Mouse (Mus musculus): ENCODE data around the gene Thop1. TPM values are rescaled to one million over a fixed set of nuclear protein-coding genes. Genes with fewer than 3 reads are reported as not detected.
A peak's percentile ranks its signal among the peaks of the same experiment; 100 is the strongest.
"Not testable (repeated sequence)": the region's sequence is repeated elsewhere in the genome, so short reads cannot be mapped to it uniquely, and the experiment has no call there.

The Thop1 gene
- polyA plus RNA-seq, 1 experiment from 2014 or later = 57.5 TPM

DNA sequence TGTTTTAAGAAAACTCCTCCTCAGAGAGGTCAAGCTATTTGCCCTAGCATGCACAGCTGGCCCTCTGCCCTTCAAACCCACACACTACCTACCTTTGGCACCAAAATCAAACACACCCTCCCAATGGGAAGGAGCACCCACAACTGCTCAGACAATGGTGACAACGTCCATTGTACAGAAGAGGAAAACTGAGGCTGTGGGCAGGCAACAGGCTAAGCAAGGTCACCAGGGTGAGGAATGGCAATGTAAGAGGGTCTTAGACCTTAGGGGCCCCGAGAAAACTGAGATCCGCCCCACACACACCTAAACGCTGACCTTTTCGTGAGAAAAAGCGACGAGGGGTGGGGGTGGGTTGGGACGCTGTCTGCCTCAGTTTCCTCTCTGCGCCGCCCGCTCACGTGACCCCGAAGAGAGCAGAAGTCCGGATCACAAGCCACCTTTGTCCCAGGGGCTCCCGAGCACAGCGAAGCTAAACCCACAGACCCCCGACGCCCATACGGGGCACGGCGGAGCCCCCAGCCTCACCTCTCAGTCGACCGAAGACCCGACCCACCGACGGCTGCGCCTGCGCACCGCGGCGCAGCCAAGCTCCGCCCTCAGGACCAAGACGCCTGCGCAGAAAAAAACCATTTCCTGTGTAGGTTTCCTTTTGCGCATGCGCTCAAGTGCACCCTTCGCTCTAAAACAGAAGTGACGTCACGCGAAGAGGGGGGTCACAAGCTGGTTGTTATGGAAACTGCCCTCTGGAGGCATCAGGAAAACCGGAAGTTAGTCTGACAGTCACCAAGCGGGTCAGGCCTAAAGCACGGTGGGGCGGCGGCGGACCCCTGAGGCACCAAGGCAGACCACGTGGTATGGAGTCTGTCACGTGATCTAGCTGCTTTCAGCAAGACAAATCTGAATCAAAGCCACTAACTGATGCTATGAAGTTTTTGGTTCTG is 10.0 kb upstream of the Thop1 start, which contains the start of gene Sgta:
TSS of gene Sgta (minus strand) at position 579 of the 941 bp plus-strand sequence.
- peak; percentile 93 for ATAC-seq (ENCODE audit: low FRiP score)
- H3K27ac ChIP-seq = peak within 1 kb of the TSS; percentile 60; the same call in 1 of the 2 replicates

DNA sequence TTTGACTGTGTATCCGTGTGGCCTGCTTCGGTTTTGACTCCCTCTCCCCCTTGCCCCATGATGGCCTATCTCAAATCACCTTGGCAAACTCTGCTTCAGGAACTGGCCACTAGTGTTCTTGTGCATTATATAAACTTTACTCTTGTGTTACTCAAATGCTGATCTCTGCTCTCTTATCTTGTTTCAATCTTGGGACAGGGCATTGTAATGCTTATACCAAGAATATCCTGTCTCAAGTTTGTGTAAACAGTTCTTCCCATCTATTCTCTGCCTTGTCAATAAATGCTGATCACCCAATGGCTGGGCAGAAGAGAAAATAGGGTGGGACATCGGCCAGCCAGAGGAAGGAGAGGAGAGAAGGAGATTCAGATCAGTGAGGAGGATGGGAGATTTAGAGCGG is 7.1 kb upstream of the Thop1 start:
- no peak overlapping the region for H3K9ac ChIP-seq
- 71% methylated on average over 4 of the region's 4 CpGs for WGBS

More for the DNA sequence above, 10.0 kb upstream of the Thop1 start, which contains the start of gene Sgta:
- peak within 1 kb of the TSS; percentile 84 for H3K9ac ChIP-seq
- H3K4me2 ChIP-seq (replicated peaks) = peak within 1 kb of the TSS; percentile 86
- no peaks in the 10 kb centered on the region; the same call in 1 of the 2 replicates for H3K36me3 ChIP-seq
- H3K4me3 ChIP-seq = peak within 1 kb of the TSS; percentile 79
- under 1% methylated on average over 48 of the region's 48 CpGs for WGBS
- H3K27me3 ChIP-seq = no peaks in the 10 kb centered on the region
- H3K4me1 ChIP-seq = peaks cover 34% of the 10 kb centered on the region
- H3K9me3 ChIP-seq (replicated peaks) = no peaks in the 10 kb centered on the region

DNA sequence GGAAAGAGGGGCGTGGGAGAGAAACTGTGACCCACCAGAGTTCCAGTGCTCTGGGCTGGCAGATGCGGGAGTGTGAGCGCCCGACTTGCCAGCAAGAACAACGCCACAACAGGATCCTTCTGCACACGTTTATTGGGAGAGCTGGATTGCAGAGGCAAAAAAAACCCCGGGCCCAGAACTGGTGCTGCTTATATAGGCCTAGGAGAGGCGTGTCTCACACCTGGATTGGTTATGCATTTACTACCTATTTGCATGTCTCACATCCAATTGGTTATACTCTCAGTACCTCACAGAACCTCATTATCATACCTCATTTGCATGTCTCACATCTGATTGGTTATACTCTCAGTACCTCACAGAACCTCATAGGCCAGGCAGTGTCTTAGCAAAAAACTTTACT is 5.3 kb upstream of the Thop1 start:
- H3K4me1 ChIP-seq; H3K4me2 ChIP-seq (replicated peaks); H3K27me3 ChIP-seq; H3K9me3 ChIP-seq (replicated peaks); H3K27ac ChIP-seq; H3K9ac ChIP-seq; H3K36me3 ChIP-seq; ATAC-seq (ENCODE audit: low FRiP score); H3K4me3 ChIP-seq: not testable (repeated sequence)
- WGBS = 88% methylated on average over 8 of the region's 8 CpGs

More for the DNA sequence above, 7.1 kb upstream of the Thop1 start:
- H3K27ac ChIP-seq = no peak overlapping the region
- peaks cover 20% of the 10 kb centered on the region for H3K4me1 ChIP-seq
- no peak overlapping the region for H3K4me2 ChIP-seq (replicated peaks)
- H3K36me3 ChIP-seq = no peaks in the 10 kb centered on the region; the same call in 1 of the 2 replicates
- no peak for ATAC-seq (ENCODE audit: low FRiP score)
- H3K27me3 ChIP-seq = no peaks in the 10 kb centered on the region
- H3K4me3 ChIP-seq = no peak overlapping the region
- H3K9me3 ChIP-seq (replicated peaks) = no peaks in the 10 kb centered on the region

DNA sequence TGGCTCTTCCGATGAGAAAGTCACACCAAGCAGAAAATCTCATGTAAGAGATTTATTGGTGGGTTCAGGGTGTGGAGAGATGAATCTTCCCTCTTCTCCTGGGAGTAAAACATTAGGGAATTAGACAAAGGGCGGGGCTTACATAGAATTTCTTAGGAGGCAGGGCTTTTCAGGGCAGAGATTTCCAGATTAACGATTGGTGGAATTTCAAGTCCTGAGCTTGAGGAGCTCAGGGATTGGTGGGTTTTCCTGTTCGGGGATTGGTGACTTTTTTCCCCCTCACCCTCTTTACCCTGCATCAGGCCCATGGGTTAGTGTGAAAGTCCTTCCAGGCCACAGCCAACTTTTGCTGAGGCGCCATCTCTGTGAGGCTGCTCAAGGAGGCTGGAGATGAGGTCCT is 1.1 kb upstream of the Thop1 start:
- H3K27ac ChIP-seq = no peak overlapping the region
- 80% methylated on average over 5 of the region's 5 CpGs for WGBS
- H3K27me3 ChIP-seq = no peaks in the 10 kb centered on the region
- 0 out of 2 replicates have a peak overlapping the region, but pooled peaks have one; percentile 20 for H3K9ac ChIP-seq
- ATAC-seq (ENCODE audit: low FRiP score) = no peak
- H3K4me2 ChIP-seq (replicated peaks) = no peak overlapping the region
- peaks cover 17% of the 10 kb centered on the region for H3K4me1 ChIP-seq
- no peak overlapping the region for H3K4me3 ChIP-seq
- H3K36me3 ChIP-seq = peaks cover 16% of the 10 kb centered on the region
- no peaks in the 10 kb centered on the region for H3K9me3 ChIP-seq (replicated peaks)

DNA sequence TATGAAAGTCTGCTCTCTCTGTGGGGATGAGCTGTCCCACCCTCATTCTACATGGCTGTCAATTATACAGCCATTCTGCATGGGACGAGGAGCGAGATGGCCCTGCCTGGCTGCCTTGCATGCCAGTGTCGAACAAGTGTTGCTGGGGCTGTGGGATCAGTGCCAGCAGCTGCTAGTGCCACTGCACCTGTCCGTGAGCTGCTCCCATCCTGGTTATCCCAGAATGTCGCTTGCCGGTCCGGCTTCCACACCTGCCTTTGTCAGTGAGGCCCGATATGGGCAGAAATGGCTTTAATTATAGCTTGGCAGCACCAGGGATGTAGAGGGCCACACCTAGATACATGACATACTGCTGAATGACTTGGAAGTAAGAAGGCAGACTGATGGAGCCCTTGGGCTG is 2.5 kb downstream of the Thop1 start:
- Histone ChIP-seq H3K27ac (no peak overlapping the region), H3K9ac (no peak overlapping the region), H3K4me1 (peaks cover 17% of the 10 kb centered on the region), H3K9me3 (replicated peaks) (no peaks in the 10 kb centered on the region), H3K27me3 (no peaks in the 10 kb centered on the region), H3K36me3 (peaks cover 52% of the 10 kb centered on the region), H3K4me2 (replicated peaks) (no peak overlapping the region), H3K4me3 (no peak overlapping the region)
- ATAC-seq (ENCODE audit: low FRiP score) = no peak
- WGBS = 93% methylated on average over 8 of the region's 8 CpGs

DNA sequence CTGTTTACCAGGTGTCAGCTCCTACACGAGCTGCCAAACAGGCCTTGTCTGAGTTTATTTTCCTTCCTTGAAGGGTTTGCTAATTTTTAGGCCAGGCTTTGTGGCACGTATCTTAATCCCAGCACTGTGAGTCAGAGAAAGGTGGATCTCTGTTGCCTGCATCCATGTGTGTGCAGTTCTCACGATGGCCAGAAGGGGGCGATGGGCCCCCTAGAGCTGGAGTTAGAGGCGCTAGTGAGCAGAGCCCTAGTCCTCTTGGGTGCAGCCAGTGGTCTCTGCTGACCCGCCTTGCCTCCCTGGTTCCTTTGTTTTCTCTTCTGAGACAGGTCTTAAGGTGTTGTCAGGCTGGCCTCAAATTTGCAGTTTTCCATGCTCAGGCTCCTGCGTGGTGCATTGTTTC is 3.6 kb downstream of the Thop1 start:
- H3K36me3 ChIP-seq = peaks cover 64% of the 10 kb centered on the region
- WGBS = 72% methylated on average over 7 of the region's 7 CpGs

DNA sequence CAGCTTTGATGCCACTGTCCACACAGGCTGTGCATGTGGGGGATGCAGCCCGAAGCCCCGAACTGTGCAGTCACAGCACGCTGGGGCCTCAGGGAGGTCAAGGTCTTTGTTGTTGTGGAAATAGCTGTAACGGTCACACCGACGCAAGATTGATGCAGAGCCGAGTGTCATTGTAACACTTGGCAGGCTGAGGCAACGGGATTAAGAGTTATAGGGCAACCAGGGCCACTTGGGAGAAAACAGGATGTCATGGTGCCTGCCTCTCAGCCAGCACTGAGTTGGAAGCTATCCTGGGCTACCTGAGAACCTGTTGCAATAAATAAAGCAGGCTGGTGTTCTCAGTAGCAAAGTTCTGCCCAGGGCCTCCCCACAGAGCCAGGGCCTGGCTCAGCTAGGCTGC is 5.9 kb downstream of the Thop1 start:
- Histone ChIP-seq H3K9me3 (replicated peaks) (no peaks in the 10 kb centered on the region), H3K9ac (no peak overlapping the region), H3K4me3 (no peak overlapping the region), H3K4me2 (replicated peaks) (no peak overlapping the region), H3K27me3 (no peaks in the 10 kb centered on the region), H3K27ac (no peak overlapping the region), H3K4me1 (peaks cover 5% of the 10 kb centered on the region), H3K36me3 (peaks cover 87% of the 10 kb centered on the region)
- no peak for ATAC-seq (ENCODE audit: low FRiP score)
- WGBS = 67% methylated on average over 8 of the region's 8 CpGs

More for the DNA sequence above, 3.6 kb downstream of the Thop1 start:
- Histone ChIP-seq H3K4me2 (replicated peaks) (no peak overlapping the region), H3K4me3 (no peak overlapping the region), H3K27me3 (no peaks in the 10 kb centered on the region), H3K9ac (no peak overlapping the region), H3K4me1 (peaks cover 17% of the 10 kb centered on the region), H3K27ac (no peak overlapping the region), H3K9me3 (replicated peaks) (no peaks in the 10 kb centered on the region)
- no peak for ATAC-seq (ENCODE audit: low FRiP score)

DNA sequence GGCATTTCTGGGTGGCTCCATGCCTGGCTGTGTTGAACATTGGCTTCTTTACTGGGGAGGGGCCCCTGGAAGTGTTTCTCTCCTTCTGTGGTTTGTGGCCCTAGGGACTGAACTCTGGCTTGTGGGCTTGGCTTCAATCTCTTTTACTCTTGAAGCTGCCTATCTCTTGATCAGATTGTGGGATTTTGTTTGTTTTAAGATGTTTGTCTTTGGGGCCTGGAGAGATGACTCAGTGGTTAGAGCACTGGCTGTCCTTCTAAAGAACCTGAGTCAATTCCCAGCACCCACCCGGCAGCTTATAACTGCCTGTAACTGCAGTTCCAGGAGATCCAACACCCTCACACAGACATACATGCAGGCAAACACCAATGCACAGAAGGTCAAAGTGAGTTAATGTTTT is 6.5 kb downstream of the Thop1 start:
- Histone ChIP-seq H3K9me3 (replicated peaks) (no peaks in the 10 kb centered on the region), H3K36me3 (peaks cover 93% of the 10 kb centered on the region), H3K4me2 (replicated peaks) (no peak overlapping the region), H3K27ac (no peak overlapping the region), H3K9ac (no peak overlapping the region), H3K4me1 (no peaks in the 10 kb centered on the region), H3K27me3 (no peaks in the 10 kb centered on the region), H3K4me3 (no peak overlapping the region)
- ATAC-seq (ENCODE audit: low FRiP score) = no peak
- WGBS = 96% methylated on average over 1 of the region's 1 CpGs

DNA sequence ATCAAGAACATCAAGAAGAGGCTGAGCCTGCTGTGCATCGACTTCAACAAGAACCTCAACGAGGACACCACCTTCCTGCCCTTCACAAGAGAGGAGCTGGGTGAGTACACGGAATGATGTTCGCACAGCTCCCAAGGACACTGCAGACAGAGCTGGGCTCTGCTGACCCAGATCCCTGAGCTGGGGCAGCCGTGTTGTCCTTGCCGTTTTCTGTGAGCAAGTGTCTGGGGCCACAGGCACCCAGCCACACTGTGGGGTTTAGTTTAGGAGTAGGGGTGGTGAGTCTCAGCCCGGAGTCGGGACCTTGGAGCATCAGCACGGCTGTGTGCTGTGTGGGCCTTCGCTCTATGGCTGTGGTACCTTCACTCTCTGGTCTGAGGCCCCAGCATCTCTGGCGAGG is 8.1 kb downstream of the Thop1 start:
- no peak overlapping the region for H3K27ac ChIP-seq
- WGBS = 89% methylated on average over 11 of the region's 11 CpGs
- ATAC-seq (ENCODE audit: low FRiP score) = no peak

DNA sequence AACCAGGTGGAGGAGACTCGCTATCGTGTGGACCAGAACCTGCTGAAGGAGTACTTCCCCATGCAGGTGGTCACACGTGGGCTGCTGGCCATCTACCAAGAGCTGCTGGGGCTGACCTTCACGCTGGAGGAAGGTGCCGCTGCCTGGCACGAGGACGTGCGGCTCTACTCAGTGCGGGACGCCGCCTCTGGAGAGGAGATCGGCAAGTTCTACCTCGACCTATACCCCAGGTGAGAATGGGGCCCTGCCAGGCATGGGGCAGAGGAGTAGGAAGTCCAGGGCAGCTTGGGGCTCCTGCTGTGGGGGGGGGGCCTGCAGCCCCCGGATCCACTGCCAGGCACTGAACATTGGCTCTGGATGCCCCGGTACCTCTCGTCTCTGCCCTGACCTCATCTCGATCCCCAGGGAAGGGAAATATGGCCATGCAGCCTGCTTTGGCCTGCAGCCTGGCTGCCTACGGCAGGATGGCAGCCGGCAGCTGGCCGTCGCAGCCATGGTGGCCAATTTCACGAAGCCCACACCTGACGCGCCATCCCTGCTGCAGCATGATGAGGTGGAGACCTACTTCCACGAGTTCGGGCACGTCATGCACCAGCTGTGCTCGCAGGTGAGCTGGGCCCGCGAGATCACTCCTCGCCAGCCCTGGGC is 10.3 kb downstream of the Thop1 start:
- no peak overlapping the region for H3K4me3 ChIP-seq
- WGBS = 93% methylated on average over 31 of the region's 31 CpGs
- ATAC-seq (ENCODE audit: low FRiP score) = no peak
- H3K36me3 ChIP-seq = peaks cover 81% of the 10 kb centered on the region
- H3K4me2 ChIP-seq (replicated peaks) = no peak overlapping the region
- H3K9me3 ChIP-seq (replicated peaks) = no peaks in the 10 kb centered on the region
- H3K27ac ChIP-seq = no peak overlapping the region
- H3K4me1 ChIP-seq = no peaks in the 10 kb centered on the region
- H3K9ac ChIP-seq = no peak overlapping the region
- H3K27me3 ChIP-seq = no peaks in the 10 kb centered on the region

More for the DNA sequence above, 8.1 kb downstream of the Thop1 start:
- Histone ChIP-seq H3K36me3 (peaks cover 98% of the 10 kb centered on the region), H3K4me3 (no peak overlapping the region), H3K4me1 (no peaks in the 10 kb centered on the region), H3K27me3 (no peaks in the 10 kb centered on the region), H3K4me2 (replicated peaks) (no peak overlapping the region), H3K9ac (no peak overlapping the region), H3K9me3 (replicated peaks) (no peaks in the 10 kb centered on the region)

DNA sequence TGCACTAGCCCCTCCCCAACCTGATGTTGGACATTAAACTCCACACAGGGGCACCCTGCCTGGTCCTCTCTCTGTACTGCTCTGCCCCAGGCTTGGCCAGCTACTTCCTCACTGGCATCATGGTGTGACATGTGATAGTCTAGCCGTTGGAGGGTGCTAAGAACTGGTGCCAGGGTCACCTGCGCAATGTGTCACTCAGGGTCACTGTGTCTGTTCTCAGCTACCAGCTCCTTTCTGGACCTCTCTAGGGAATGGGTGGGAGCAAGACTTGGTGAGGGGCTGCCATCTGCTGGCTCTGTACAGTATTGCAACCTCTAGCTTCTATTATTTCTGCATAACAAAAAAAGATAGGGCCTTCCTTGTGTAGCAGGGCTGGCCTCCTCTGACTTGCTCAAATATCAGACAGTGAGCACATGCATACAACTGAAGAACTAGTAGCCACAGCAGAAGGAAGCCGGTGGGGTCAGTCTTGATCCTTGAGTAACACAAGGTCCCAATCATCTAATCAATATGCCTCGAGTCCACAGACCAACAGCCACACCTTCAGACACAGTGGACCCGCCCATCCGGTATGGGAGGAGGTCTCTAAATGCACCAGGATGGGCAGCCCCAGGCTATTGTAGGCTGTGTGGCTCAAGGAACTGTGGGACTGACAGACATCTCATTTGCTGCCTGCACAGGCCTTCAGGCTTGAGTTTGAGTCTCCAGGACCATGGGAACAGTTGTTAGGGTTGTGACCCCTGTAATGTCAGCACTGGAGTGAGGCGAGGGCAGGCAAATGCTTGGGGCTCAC is 12.5 kb downstream of the Thop1 start:
- Histone ChIP-seq H3K36me3 (peaks cover 59% of the 10 kb centered on the region), H3K4me3 (no peak overlapping the region), H3K4me2 (replicated peaks) (no peak overlapping the region), H3K9me3 (replicated peaks) (no peaks in the 10 kb centered on the region), H3K9ac (no peak overlapping the region; the same call in 1 of the 2 replicates), H3K4me1 (no peaks in the 10 kb centered on the region), H3K27ac (no peak overlapping the region), H3K27me3 (no peaks in the 10 kb centered on the region)
- peak; percentile 61 for ATAC-seq (ENCODE audit: low FRiP score)
- 81% methylated on average over 7 of the region's 7 CpGs for WGBS

DNA sequence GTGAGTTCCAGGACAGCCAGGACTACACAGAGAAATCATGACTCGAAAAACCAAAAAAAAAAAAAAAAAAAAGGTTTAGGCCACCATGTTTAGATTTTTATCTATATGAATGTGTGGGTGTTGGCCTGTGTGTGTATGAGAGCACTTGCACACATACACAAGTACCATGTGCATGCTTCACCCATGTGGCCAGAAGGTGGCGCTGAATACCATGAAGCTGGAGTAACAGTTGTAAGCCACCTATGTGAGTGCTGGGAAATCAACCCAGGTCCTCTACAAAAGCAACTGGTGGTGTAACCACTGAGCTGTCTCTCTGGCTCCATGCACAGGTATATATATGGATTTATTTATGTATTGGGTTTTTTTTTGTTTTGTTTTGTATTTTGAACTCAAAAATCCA is 17.2 kb downstream of the Thop1 start:
- no peak overlapping the region for H3K4me2 ChIP-seq (replicated peaks)
- H3K9ac ChIP-seq = no peak overlapping the region
- H3K9me3 ChIP-seq (replicated peaks) = no peaks in the 10 kb centered on the region
- H3K4me1 ChIP-seq = peaks cover 8% of the 10 kb centered on the region
- H3K36me3 ChIP-seq = peaks cover 12% of the 10 kb centered on the region
- peaks cover 3% of the 10 kb centered on the region; the same call in 1 of the 2 replicates for H3K27me3 ChIP-seq
- ATAC-seq (ENCODE audit: low FRiP score) = no peak
- no peak overlapping the region for H3K4me3 ChIP-seq
- no peak overlapping the region for H3K27ac ChIP-seq
- WGBS = 42% methylated on average over 2 of the region's 2 CpGs

All from hindbrain, embryonic 12.5 days (tissue).